Mouse (Mus musculus) limb, embryonic 15.5 days (tissue): ENCODE data around the gene Spdye4c. TPM values are rescaled to one million over a fixed set of nuclear protein-coding genes. Genes with fewer than 3 reads are reported as not detected.

Experiments used
- ATAC-seq: fragments of 200-750 bp; cut with Nextera tagmentation; 2 replicates; pipeline ENCODE4 v1.8.0; 2017; ENCODE audit warnings: low read depth, moderate TSS enrichment; ENCODE audit not compliant: insufficient number of reproducible peaks, low FRiP score, low TSS enrichment
- H3K27ac ChIP-seq: fragments of 300-500 bp; sonication (generic); 2 replicates; pipeline ENCODE4 v1.5.1; 2015; ENCODE audit warnings: moderate library complexity, mild to moderate bottlenecking, inconsistent platforms
- H3K27me3 ChIP-seq: fragments of 300-500 bp; sonication (generic); 2 replicates; pipeline ENCODE4 v1.6.1; 2015; ENCODE audit warnings: inconsistent platforms
- H3K36me3 ChIP-seq: fragments of 300-500 bp; sonication (generic); 2 replicates; pipeline ENCODE4 v1.6.1; 2015; ENCODE audit warnings: inconsistent platforms
- H3K4me1 ChIP-seq: fragments of 300-500 bp; sonication (generic); 2 replicates; pipeline ENCODE4 v1.6.1; 2015; ENCODE audit warnings: inconsistent platforms
- H3K4me2 ChIP-seq: fragments of 300-500 bp; sonication (generic); 2 replicates; pipeline ENCODE4 v1.6.1; 2015; ENCODE audit warnings: mild to moderate bottlenecking, inconsistent platforms
- H3K4me3 ChIP-seq: fragments of 300-500 bp; sonication (generic); 2 replicates; pipeline ENCODE4 v1.5.1; 2015; ENCODE audit warnings: mild to moderate bottlenecking, inconsistent platforms
- H3K9ac ChIP-seq: fragments of 300-500 bp; sonication (generic); 2 replicates; pipeline ENCODE4 v1.6.1; 2015; ENCODE audit warnings: inconsistent platforms
- H3K9me3 ChIP-seq: fragments of 300-500 bp; sonication (generic); 2 replicates; pipeline ENCODE4 v1.6.1; 2016; ENCODE audit warnings: inconsistent platforms
- WGBS: fragments of 180-500 bp; shearing (Covaris S2); methylation state at CpG from one replicate; pipeline ENCODE4 v1.1.7; 2015; 5-methylcytosine and 5-hydroxymethylcytosine counted together
- polyA plus RNA-seq: library from polyadenylated mRNA; unstranded; fragments of >200 nt; fragmentation: Nextera tagmentation; extraction: Ambion mirVana; gene quantifications from 2 replicates; pipeline ENCODE4 v1.2.1, GENCODE M21; 2015

Gene Spdye4c
- polyA plus RNA-seq, 1 experiment from 2014 or later: not detected

GRCm38 (mm10) chr2:128564195-128564594 lies 26.8 kb upstream of the Spdye4c start:
- Histone ChIP-seq H3K27me3 (no peaks in the 10 kb centered on the region), H3K9ac (no peak overlapping the region), H3K4me1 (peaks cover 18% of the 10 kb centered on the region), H3K27ac (no peak overlapping the region), H3K4me2 (no peak overlapping the region), H3K9me3 (no peaks in the 10 kb centered on the region), H3K36me3 (no peaks in the 10 kb centered on the region), H3K4me3 (no peak overlapping the region)
- ATAC-seq: no peak
- WGBS: 89% methylated on average over 3 of the region's 3 CpGs

- no peaks in the 10 kb centered on the region for H3K36me3 ChIP-seq
- no peaks in the 10 kb centered on the region for H3K9me3 ChIP-seq
- H3K4me3 ChIP-seq: no peak overlapping the region
- no peak overlapping the region for H3K27ac ChIP-seq
- peaks cover 18% of the 10 kb centered on the region for H3K4me1 ChIP-seq
- H3K4me2 ChIP-seq: no peak overlapping the region
- no peak overlapping the region for H3K9ac ChIP-seq
- WGBS: 45% methylated on average over 8 of the region's 8 CpGs
- ATAC-seq: no peak
- H3K27me3 ChIP-seq: no peaks in the 10 kb centered on the region
These were observed 25.1 kb upstream of the Spdye4c start for GRCm38 (mm10) chr2:128565904-128566303.

GRCm38 (mm10) chr2:128566304-128567147 lies 24.5 kb upstream of the Spdye4c start:
- Histone ChIP-seq H3K9me3 (no peaks in the 10 kb centered on the region), H3K27me3 (no peaks in the 10 kb centered on the region), H3K27ac (no peak overlapping the region), H3K36me3 (no peaks in the 10 kb centered on the region), H3K4me1 (peaks cover 18% of the 10 kb centered on the region), H3K9ac (no peak overlapping the region), H3K4me3 (no peak overlapping the region), H3K4me2 (no peak overlapping the region)
- WGBS: 60% methylated on average over 10 of the region's 10 CpGs
- ATAC-seq: no peak

GRCm38 (mm10) chr2:128568018-128568417 lies 23.0 kb upstream of the Spdye4c start:
- H3K9ac ChIP-seq: no peak overlapping the region
- no peak overlapping the region for H3K4me3 ChIP-seq
- H3K4me2 ChIP-seq: no peak overlapping the region
- no peaks in the 10 kb centered on the region for H3K27me3 ChIP-seq
- no peak overlapping the region for H3K27ac ChIP-seq
- H3K9me3 ChIP-seq: no peaks in the 10 kb centered on the region
- 57% methylated on average over 6 of the region's 6 CpGs for WGBS
- H3K36me3 ChIP-seq: no peaks in the 10 kb centered on the region
- peaks cover 18% of the 10 kb centered on the region for H3K4me1 ChIP-seq
- ATAC-seq: no peak

GRCm38 (mm10) chr2:128568490-128568889 lies 22.5 kb upstream of the Spdye4c start:
- WGBS: 32% methylated on average over 4 of the region's 4 CpGs
- H3K4me2 ChIP-seq: no peak overlapping the region
- no peak for ATAC-seq
- no peak overlapping the region for H3K9ac ChIP-seq
- no peaks in the 10 kb centered on the region for H3K9me3 ChIP-seq
- H3K27ac ChIP-seq: no peak overlapping the region
- H3K27me3 ChIP-seq: no peaks in the 10 kb centered on the region
- H3K4me3 ChIP-seq: no peak overlapping the region
- H3K36me3 ChIP-seq: no peaks in the 10 kb centered on the region
- H3K4me1 ChIP-seq: peaks cover 18% of the 10 kb centered on the region

GRCm38 (mm10) chr2:128571001-128571400 lies 20.0 kb upstream of the Spdye4c start:
- 55% methylated on average over 4 of the region's 4 CpGs for WGBS
- no peaks in the 10 kb centered on the region for H3K36me3 ChIP-seq
- no peak for ATAC-seq
- no peaks in the 10 kb centered on the region for H3K9me3 ChIP-seq
- peaks cover 9% of the 10 kb centered on the region; the same call in 1 of the 2 replicates for H3K4me1 ChIP-seq
- H3K4me2 ChIP-seq: no peak overlapping the region
- no peaks in the 10 kb centered on the region for H3K27me3 ChIP-seq
- H3K27ac ChIP-seq: no peak overlapping the region
- no peak overlapping the region for H3K4me3 ChIP-seq
- H3K9ac ChIP-seq: no peak overlapping the region

- H3K27me3 ChIP-seq: no peaks in the 10 kb centered on the region
- no peaks in the 10 kb centered on the region for H3K9me3 ChIP-seq
- no peak overlapping the region for H3K27ac ChIP-seq
- no peak for ATAC-seq
- H3K4me3 ChIP-seq: no peak overlapping the region
- 48% methylated on average over 16 of the region's 16 CpGs for WGBS
- H3K36me3 ChIP-seq: no peaks in the 10 kb centered on the region
- H3K4me2 ChIP-seq: no peak overlapping the region
- H3K4me1 ChIP-seq: peaks cover 2% of the 10 kb centered on the region; the same call in 1 of the 2 replicates
- no peak overlapping the region for H3K9ac ChIP-seq
These were observed 18.0 kb upstream of the Spdye4c start for GRCm38 (mm10) chr2:128572726-128573624.

GRCm38 (mm10) chr2:128582881-128583280 lies 8.1 kb upstream of the Spdye4c start:
- Histone ChIP-seq H3K36me3 (no peaks in the 10 kb centered on the region), H3K9ac (no peak overlapping the region), H3K4me3 (no peak overlapping the region), H3K27me3 (no peaks in the 10 kb centered on the region), H3K4me1 (no peaks in the 10 kb centered on the region; the same call in 1 of the 2 replicates), H3K27ac (no peak overlapping the region), H3K9me3 (no peaks in the 10 kb centered on the region), H3K4me2 (no peak overlapping the region)
- 41% methylated on average over 5 of the region's 5 CpGs for WGBS
- no peak for ATAC-seq

GRCm38 (mm10) chr2:128592301-128592700 lies 1.3 kb downstream of the Spdye4c start:
- Histone ChIP-seq H3K9ac (no peak overlapping the region), H3K27ac (no peak overlapping the region), H3K4me3 (no peak overlapping the region), H3K4me2 (no peak overlapping the region), H3K27me3 (no peaks in the 10 kb centered on the region), H3K36me3 (no peaks in the 10 kb centered on the region), H3K9me3 (no peaks in the 10 kb centered on the region), H3K4me1 (no peaks in the 10 kb centered on the region)
- ATAC-seq: no peak
- 85% methylated on average over 7 of the region's 7 CpGs for WGBS

GRCm38 (mm10) chr2:128601534-128601933 lies 10.5 kb downstream of the Spdye4c start:
- Histone ChIP-seq H3K4me3 (no peak overlapping the region), H3K27ac (no peak overlapping the region), H3K9ac (no peak overlapping the region), H3K4me2 (no peak overlapping the region), H3K36me3 (no peaks in the 10 kb centered on the region), H3K9me3 (no peaks in the 10 kb centered on the region), H3K27me3 (no peaks in the 10 kb centered on the region), H3K4me1 (no peaks in the 10 kb centered on the region)
- WGBS: 32% methylated on average over 2 of the region's 2 CpGs
- no peak for ATAC-seq

- Histone ChIP-seq H3K9ac (no peak overlapping the region), H3K4me2 (no peak overlapping the region), H3K36me3 (peaks cover 44% of the 10 kb centered on the region), H3K4me3 (no peak overlapping the region), H3K27me3 (no peaks in the 10 kb centered on the region), H3K27ac (no peak overlapping the region), H3K4me1 (no peaks in the 10 kb centered on the region), H3K9me3 (no peaks in the 10 kb centered on the region; the same call in 1 of the 2 replicates)
- no peak for ATAC-seq
- WGBS: 81% methylated on average over 5 of the region's 5 CpGs
These were observed 18.3 kb downstream of the Spdye4c start for GRCm38 (mm10) chr2:128609286-128609685.

- Histone ChIP-seq H3K4me1 (no peaks in the 10 kb centered on the region), H3K4me2 (no peak overlapping the region), H3K27me3 (no peaks in the 10 kb centered on the region), H3K36me3 (peaks cover 59% of the 10 kb centered on the region), H3K4me3 (no peak overlapping the region), H3K9me3 (no peaks in the 10 kb centered on the region; the same call in 1 of the 2 replicates), H3K27ac (no peak overlapping the region), H3K9ac (no peak overlapping the region)
- 93% methylated on average over 8 of the region's 8 CpGs for WGBS
- no peak for ATAC-seq
These were observed 20.2 kb downstream of the Spdye4c start for GRCm38 (mm10) chr2:128611178-128611577.
